Mouse (Mus musculus): Measurements from ENCODE around the gene Cenpm.

GRCm38 (mm10) chr15:82225769-82226168, 18.8 kb downstream of the Cenpm start:
- TF ChIP-seq CTCF (IDR thresholded peaks at IDR 0.05; ENCODE audit: low read depth) (no peak), EP300 (IDR thresholded peaks at IDR 0.05; ENCODE audit: low read depth) (no peak)
